Mouse (Mus musculus): ENCODE data around the gene Katnal1. TPM values are rescaled to one million over a fixed set of nuclear protein-coding genes. Genes with fewer than 3 reads are reported as not detected.

Katnal1 gene
- total and polyA plus RNA-seq, 3 experiments: 12.8 to 14.8 TPM; not detected in 1

GRCm38 (mm10) chr5:148952419-148952818 is 23.3 kb upstream of the Katnal1 start:
- Histone ChIP-seq H3K36me3 (ENCODE audit: control insufficient read depth in 1 of 2, insufficient read depth in 2 of 2, low read length in 2 of 2) (no peaks in the 10 kb centered on the region), H3K9ac (ENCODE audit: control insufficient read depth, low read depth, low read length, poor library complexity, severe bottlenecking) (no peak overlapping the region), H3K9me3 (replicated peaks; ENCODE audit: insufficient read depth, low read length) (no peaks in the 10 kb centered on the region), H3K4me1 (ENCODE audit: control insufficient read depth in 1 of 2, insufficient read depth in 2 of 2, low read length in 2 of 2) (peaks cover 0 to 14% of the 10 kb centered on the region in 2 experiments; a peak in 1 of 4 replicates), H3K27ac (ENCODE audit: control insufficient read depth, low read depth, low read length) (no peak overlapping the region), H3K4me3 (ENCODE audit: control insufficient read depth in 1 of 2, insufficient read depth in 1 of 2, low read depth in 2 of 2, low read length in 2 of 2) (no peak overlapping the region), H3K27me3 (ENCODE audit: control insufficient read depth in 1 of 2, insufficient read depth in 2 of 2, low read length in 2 of 2) (no peaks in the 10 kb centered on the region), H3K79me2 (ENCODE audit: control insufficient read depth, insufficient read depth, low read length, poor library complexity) (no peaks in the 10 kb centered on the region)
- peak; percentile 88 for DNase-seq (ENCODE audit: low read depth, low spot score)
- TF ChIP-seq MYC (IDR thresholded peaks at IDR 0.05; ENCODE audit: low read depth, low read length): peak; percentile 51; the same call in 1 of the 2 replicates
- TF ChIP-seq POLR2A (IDR thresholded peaks at IDR 0.05; ENCODE audit: control insufficient read depth in 1 of 2, insufficient read depth in 1 of 2, low read depth in 1 of 2, low read length in 2 of 2, poor library complexity in 1 of 2): no peak
- no peak for TF ChIP-seq ZKSCAN1 (IDR thresholded peaks at IDR 0.05; ENCODE audit: low read depth, low read length)
- TF ChIP-seq UBTF (IDR thresholded peaks at IDR 0.05; ENCODE audit: borderline replicate concordance, insufficient read depth, low read depth, low read length): no peak
- no peak for TF ChIP-seq JUND (IDR thresholded peaks at IDR 0.05; ENCODE audit: low read depth, low read length)
- TF ChIP-seq CHD2 (IDR thresholded peaks at IDR 0.05; ENCODE audit: low read length): no peak
- no peak for TF ChIP-seq TBP (IDR thresholded peaks at IDR 0.05; ENCODE audit: low read depth, low read length)
- peak; percentile 80 for TF ChIP-seq RAD21 (IDR thresholded peaks at IDR 0.05; ENCODE audit: low read depth, low read length)
- 0 out of 2 replicates have a peak, but pooled peaks have one; percentile 39 for TF ChIP-seq ZNF384 (IDR thresholded peaks at IDR 0.05; ENCODE audit: low read depth, low read length)
- peak; percentile 87 to 91 (median 91) for TF ChIP-seq CTCF (IDR thresholded peaks at IDR 0.05 in 2 of 3, conservative IDR thresholded peaks at IDR 0.05 in 1 of 3; ENCODE audit: control insufficient read depth in 1 of 3, insufficient read depth in 1 of 3, low read depth in 2 of 3, low read length in 3 of 3, poor library complexity in 1 of 3, severe bottlenecking in 1 of 3)
- TF ChIP-seq POLR2AphosphoS2 (IDR thresholded peaks at IDR 0.05; ENCODE audit: low read length): no peak
- no peak for TF ChIP-seq NRF1 (IDR thresholded peaks at IDR 0.05; ENCODE audit: insufficient read depth, low read depth, low read length, poor library complexity, severe bottlenecking)
- peak; percentile 85 for TF ChIP-seq ZC3H11A (IDR thresholded peaks at IDR 0.05; ENCODE audit: low read depth, low read length)
- peak; percentile 82 for TF ChIP-seq SMC3 (IDR thresholded peaks at IDR 0.05; ENCODE audit: low read depth, low read length)
- TF ChIP-seq BHLHE40 (IDR thresholded peaks at IDR 0.05; ENCODE audit: borderline replicate concordance, low read depth, low read length): no peak
- no peak for TF ChIP-seq ELF1 (IDR thresholded peaks at IDR 0.05; ENCODE audit: low read depth, low read length)
- TF ChIP-seq NELFE (IDR thresholded peaks at IDR 0.05; ENCODE audit: low read depth, low read length): no peak

GRCm38 (mm10) chr5:148951360-148951759 is 22.2 kb upstream of the Katnal1 start:
- Histone ChIP-seq H3K36me3 (ENCODE audit: control insufficient read depth in 1 of 2, insufficient read depth in 2 of 2, low read length in 2 of 2) (no peaks in the 10 kb centered on the region), H3K9ac (ENCODE audit: control insufficient read depth, low read depth, low read length, poor library complexity, severe bottlenecking) (no peak overlapping the region), H3K27ac (ENCODE audit: control insufficient read depth, low read depth, low read length) (no peak overlapping the region), H3K27me3 (ENCODE audit: control insufficient read depth in 1 of 2, insufficient read depth in 2 of 2, low read length in 2 of 2) (no peaks in the 10 kb centered on the region), H3K4me3 (ENCODE audit: control insufficient read depth in 1 of 2, insufficient read depth in 1 of 2, low read depth in 2 of 2, low read length in 2 of 2) (no peak overlapping the region), H3K79me2 (ENCODE audit: control insufficient read depth, insufficient read depth, low read length, poor library complexity) (no peaks in the 10 kb centered on the region), H3K4me1 (ENCODE audit: control insufficient read depth in 1 of 2, insufficient read depth in 2 of 2, low read length in 2 of 2) (peaks cover 0 to 7% of the 10 kb centered on the region in 2 experiments; a peak in 1 of 4 replicates), H3K9me3 (replicated peaks; ENCODE audit: insufficient read depth, low read length) (no peaks in the 10 kb centered on the region)
- DNase-seq (ENCODE audit: low read depth, low spot score): no peak
- TF ChIP-seq GABPA (IDR thresholded peaks at IDR 0.05; ENCODE audit: low read depth, low read length): no peak
- no peak for TF ChIP-seq POLR2AphosphoS2 (IDR thresholded peaks at IDR 0.05; ENCODE audit: low read length)
- no peak for TF ChIP-seq TAL1 (IDR thresholded peaks at IDR 0.05; ENCODE audit: low read length)
